Mouse (Mus musculus) erythroblast, embryonic 14.5 days (primary cell): Measurements from ENCODE around the gene Itprid1.

Experiments used
- GATA1 ChIP-seq: IDR thresholded peaks from 2 replicates; pipeline ENCODE4 v1.6.1; 2012; ENCODE audit warnings: low read length, inconsistent platforms, mixed read lengths
- TAL1 ChIP-seq: IDR thresholded peaks from 3 replicates; pipeline ENCODE4 v1.6.1; 2012; ENCODE audit warnings: low read length, inconsistent platforms, mixed read lengths

- TF ChIP-seq GATA1 = no peak
- TF ChIP-seq TAL1 = no peak
Observed at GRCm38 (mm10) chr6:55902329-55902605, 65.6 kb downstream of the Itprid1 start.
